Mouse (Mus musculus) splenic B cell, adult 2 months (primary cell): ENCODE results near the gene Lzic.
"Not testable (repeated sequence)": the region's sequence is repeated elsewhere in the genome, so short reads cannot be mapped to it uniquely, and the experiment has no call there.

Experiments used
- DNase-seq: peaks from one replicate; pipeline ENCODE4 v3.0.0-alpha.2; 2011; ENCODE audit warnings: low read depth, low spot score
- H3K27me3 ChIP-seq: 2 replicates; pipeline ENCODE4 v1.6.1; 2012; ENCODE audit warnings: mild to moderate bottlenecking, low read length, moderate library complexity, mixed read lengths; ENCODE audit not compliant: control insufficient read depth, poor library complexity, insufficient read depth, severe bottlenecking
- H3K36me3 ChIP-seq: 2 replicates; pipeline ENCODE4 v1.6.1; 2012; ENCODE audit warnings: mild to moderate bottlenecking, low read length, moderate library complexity, mixed read lengths; ENCODE audit not compliant: control insufficient read depth, poor library complexity, insufficient read depth, severe bottlenecking

Gene Lzic

DNA sequence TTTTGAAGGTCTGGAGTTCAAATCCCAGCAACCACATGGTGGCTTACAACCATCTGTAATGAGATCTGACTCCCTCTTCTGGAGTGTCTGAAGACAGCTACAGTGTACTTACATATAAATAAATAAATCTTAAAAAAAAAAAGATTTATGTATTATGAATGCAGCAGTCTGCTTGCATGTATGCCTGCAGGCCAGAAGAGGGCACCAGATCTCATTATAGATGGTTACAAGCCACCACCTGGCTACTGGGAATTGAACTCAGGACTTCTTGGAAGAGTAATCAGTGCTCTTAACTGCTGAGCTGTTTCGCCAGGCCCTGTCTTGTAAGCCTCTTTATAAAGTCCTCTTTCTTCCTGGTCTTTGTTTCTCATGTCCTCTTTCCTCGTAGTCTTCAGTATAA is 24.6 kb upstream of the Lzic start:
- H3K36me3 ChIP-seq, DNase-seq, H3K27me3 ChIP-seq: not testable (repeated sequence)

DNA sequence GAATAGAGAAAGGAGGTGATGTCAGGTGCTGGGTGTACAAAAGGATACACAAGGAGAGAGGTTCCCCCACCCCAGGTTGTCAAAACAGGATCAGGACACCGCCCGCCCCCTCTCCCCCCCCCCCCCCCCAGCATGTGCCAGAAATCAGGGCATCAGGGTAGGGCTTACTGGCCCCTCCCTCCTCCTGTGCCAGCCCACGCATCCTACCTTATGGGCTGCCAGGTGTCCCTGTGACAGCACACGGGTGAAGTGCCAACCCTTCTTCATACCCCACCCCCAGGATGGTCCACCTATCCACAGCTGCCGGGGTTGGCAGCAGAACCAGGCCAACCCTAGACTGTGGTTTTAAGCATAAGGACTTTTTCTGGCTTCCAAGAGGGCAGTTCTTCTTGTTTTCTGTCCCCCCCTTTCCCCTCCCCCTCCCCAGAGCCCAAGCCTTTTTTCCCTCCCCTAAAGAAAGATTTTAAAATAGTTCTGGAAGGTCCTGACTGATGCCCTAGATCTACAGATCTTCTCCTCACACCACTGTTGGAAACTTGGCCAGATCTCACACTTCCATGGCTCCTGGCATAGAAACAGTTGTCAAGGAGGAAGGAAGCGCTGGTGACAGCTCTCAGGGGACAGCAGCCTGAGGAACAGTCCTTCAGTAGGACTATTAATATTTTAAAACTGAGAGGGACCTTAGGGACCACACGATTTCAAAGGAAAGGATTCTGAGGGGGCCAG is 23.3 kb upstream of the Lzic start:
- no peak for DNase-seq
- no peaks in the 10 kb centered on the region for H3K36me3 ChIP-seq
- no peaks in the 10 kb centered on the region for H3K27me3 ChIP-seq

DNA sequence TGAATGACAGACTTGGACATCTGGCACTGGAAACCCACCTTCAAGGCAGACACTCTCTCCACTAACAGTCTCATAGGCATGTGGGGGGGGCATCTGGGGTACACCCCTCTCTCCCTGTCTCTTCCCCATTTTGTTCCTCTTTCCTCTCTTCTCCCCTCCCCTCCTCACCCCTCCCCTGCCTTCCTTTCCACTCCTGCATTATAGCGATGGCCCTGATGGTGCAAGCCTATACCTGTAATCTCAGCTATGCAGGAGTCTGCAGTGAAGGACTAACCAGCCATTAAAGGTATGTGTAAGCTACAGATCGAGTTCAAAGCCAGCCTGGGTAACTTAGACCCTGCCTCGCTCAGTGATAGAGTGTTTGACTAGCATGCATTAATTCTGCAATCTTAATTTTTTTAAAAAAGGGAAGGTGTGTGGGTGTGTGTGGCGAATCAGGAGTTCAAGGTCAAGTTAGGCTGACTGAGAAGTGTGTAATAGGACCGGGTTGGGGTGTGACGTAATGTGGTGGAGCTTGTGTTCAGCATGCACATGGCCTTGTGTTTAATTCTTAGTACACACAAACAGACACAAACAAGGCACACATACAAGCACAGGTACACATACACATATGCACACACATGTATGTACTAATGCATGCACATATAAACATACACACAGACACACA is 22.6 kb upstream of the Lzic start:
- Histone ChIP-seq H3K36me3 (no peaks in the 10 kb centered on the region), H3K27me3 (no peaks in the 10 kb centered on the region)
- no peak for DNase-seq

DNA sequence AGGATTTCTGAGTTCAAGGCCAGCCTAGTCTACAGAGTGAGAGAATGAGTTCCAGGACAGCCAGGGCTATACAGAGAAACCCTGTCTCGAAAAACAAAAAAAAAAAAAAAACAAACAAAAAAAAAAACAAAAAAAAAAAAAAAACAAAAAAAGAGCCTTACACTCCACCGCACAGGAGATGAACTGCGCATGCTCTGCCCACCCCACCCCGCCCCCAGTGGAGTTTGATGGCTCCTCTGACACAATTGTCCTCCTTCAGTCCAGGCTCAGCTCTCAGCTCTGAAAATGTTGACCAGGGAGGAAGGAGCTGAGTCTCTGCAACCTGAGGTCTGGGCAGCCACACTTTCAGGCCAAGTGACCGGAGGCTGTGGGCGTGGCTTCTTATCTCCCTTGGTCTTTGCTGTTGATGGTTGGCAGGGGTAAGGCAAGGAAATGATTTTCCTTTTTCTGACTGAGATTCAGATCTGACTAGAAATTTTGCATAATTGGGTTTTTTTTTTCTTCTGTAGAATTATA is 21.5 kb upstream of the Lzic start:
- DNase-seq, result no peak
- no peaks in the 10 kb centered on the region for H3K36me3 ChIP-seq
- no peaks in the 10 kb centered on the region for H3K27me3 ChIP-seq

DNA sequence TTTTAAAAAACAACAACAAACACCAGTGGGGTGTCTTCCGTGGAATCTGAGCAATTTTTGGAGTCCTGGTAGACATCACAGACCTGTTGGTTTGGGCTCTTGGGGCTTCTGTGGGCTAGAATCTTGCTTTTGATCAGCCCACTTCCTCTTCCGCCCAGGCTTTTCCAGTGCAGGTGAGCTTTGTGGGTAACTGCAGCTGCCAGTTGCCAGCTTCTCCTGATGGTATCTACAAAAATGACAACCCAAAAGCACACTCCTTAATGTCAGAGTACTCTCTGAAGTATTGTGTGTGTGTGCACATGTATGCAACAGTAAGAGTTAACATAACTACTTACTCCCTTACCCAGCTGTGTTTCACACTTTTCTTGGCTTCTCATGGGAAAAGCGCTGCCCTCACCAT is 15.5 kb upstream of the Lzic start:
- DNase-seq, result peak; percentile 13
- Histone ChIP-seq H3K36me3 (peaks cover 2% of the 10 kb centered on the region; the same call in 1 of the 2 replicates), H3K27me3 (no peaks in the 10 kb centered on the region)

DNA sequence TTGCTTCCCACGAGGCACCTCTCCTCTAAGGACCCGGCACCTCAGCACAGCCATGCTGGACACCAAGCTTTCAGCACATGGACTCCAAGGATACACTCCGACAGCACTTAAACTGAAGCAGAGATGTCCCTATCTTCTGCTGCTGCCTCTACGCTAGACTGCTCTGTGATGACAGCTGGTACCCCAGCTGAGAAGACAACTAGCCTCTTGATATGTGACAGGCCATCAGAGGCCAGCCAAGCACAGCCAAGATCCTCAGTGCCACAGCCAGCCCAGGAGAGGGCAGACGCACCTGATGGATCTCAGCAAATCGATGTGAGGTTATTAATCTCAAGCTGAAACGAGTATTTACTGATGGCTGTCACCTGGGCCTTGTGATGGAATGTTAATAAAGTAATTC is 9.9 kb upstream of the Lzic start:
- no peaks in the 10 kb centered on the region; the same call in 1 of the 2 replicates for H3K36me3 ChIP-seq

DNA sequence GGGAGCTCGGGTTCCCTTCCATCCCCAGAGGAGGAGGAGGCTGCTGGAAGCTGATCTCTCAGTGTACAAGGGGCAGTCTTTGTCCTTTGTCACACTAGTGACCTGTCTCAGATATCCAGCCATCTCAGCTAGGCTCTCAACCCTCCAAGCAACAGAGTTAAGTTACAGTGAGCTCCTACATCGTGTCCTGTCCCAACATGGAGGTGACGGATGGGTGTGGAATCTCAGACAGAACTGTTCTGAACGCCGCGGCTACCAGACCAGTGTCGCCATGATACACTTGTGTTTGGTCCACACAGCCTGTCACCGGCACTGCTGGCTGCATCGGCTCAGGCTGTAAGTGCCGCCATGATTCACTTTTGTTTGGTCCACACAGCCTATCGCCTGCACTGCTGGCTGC is 8.0 kb upstream of the Lzic start, which contains the start of gene Tmem274:
Tmem274 (plus strand) TSS at position 301 of the 400 bp plus-strand sequence.
- no peaks in the 10 kb centered on the region for H3K27me3 ChIP-seq
- DNase-seq, result no peak
- no peaks in the 10 kb centered on the region; the same call in 1 of the 2 replicates for H3K36me3 ChIP-seq

More for the DNA sequence above, 9.9 kb upstream of the Lzic start:
- H3K27me3 ChIP-seq, result no peaks in the 10 kb centered on the region
- no peak for DNase-seq

DNA sequence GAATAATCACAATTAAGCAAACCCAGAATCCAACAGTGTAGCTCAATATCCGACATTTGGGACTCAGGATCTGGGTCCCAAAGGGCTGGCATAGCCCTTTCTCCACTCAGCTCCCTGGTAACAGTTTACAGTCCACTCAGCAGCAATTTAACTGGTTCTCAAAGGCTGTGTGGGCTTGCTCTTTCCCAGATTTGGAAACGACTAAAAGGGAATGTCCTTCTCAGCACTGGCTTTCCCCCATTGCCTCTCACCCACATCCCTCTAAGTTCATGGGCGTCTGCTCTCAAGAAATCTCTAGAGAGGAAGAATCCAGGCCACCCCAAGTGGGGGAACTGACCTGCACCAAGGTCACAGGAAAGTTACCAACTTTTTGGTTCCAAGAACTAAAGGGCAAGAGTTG is 463 bp upstream of the Lzic start:
- H3K36me3 ChIP-seq, result peaks cover 6% of the 10 kb centered on the region
- no peak for DNase-seq
- H3K27me3 ChIP-seq, result no peaks in the 10 kb centered on the region

DNA sequence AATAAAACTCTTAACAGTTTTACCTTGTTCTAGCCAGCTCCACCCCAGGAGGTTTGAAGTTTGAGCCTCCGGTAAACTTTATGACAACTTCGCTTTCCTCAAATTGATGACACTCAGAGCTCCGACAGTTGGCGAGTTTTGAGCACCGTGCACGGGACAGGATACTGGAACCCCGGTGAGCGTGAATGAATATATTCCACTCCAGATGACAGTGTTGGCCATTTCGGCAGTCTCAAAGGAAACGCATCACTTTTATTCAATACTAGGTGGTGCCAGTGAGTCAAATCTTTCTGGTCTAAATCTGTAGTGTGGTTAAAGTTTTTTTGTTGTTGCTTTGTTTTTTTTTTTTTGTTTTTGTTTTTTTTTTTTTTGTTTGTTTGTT is 787 bp downstream of the Lzic start:
- DNase-seq, result peak; percentile 61
- H3K27me3 ChIP-seq, result no peaks in the 10 kb centered on the region
- H3K36me3 ChIP-seq, result peaks cover 11% of the 10 kb centered on the region

DNA sequence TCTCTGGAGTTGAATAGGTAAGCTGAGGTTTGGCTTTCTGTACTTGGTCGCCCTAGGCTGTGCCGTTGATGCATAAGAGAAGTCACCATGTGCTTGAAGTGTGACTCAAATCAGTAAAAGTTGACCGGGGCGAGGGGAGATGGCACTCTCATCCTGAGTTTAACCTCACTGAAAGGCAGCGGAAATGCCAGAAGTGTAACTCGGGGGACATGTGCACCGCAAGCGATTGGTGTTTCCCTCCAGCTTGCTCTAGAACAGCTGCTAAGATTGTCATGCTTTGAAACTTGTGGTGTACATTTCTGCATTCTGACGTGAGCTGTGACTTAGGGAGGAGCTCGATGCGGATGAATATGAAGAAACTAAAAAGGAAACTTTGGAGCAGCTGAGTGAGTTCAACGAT is 2.7 kb downstream of the Lzic start:
- DNase-seq, result no peak
- Histone ChIP-seq H3K36me3 (peaks cover 14% of the 10 kb centered on the region), H3K27me3 (no peaks in the 10 kb centered on the region)

DNA sequence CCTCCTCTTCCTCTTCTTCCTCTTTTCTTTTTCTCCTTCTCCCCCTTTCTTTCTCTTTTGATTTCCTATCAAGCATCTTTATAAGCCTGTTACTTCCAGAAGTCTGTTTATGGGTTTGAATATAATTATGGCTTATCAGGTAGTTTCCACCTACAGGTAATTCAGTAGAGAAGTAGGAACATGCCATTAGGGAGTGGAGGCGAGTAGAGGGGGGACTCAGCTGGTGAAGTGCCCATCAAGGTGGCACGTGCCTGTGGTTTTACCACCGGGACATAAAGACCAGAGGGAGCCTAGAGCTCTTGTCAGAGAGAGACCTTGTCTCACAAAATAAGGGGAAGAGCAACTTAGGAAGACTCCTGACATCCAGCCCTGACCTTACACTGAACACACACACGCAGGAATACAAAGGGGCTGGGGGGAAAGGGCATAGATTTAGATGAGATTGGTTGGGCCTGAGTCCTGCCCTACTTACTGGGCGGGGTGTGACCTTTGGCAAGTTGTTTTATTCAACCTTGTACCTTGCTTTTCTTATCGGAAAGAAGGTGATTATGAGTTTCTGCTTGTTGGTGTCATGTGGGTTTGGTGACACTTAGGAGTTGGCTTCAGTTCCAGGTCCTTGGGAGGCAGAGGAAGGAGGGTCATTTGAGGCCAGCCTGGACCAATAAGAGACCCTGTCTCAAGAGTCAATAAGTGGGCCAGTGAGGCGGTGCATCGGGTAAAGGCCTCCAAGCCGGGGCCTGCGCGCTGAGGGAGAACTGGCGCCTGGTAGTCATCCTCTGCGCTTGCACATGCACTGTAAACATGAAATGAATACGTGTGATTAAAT is 4.6 kb downstream of the Lzic start:
- H3K27me3 ChIP-seq, result no peaks in the 10 kb centered on the region
- no peak for DNase-seq
- peaks cover 20% of the 10 kb centered on the region for H3K36me3 ChIP-seq

DNA sequence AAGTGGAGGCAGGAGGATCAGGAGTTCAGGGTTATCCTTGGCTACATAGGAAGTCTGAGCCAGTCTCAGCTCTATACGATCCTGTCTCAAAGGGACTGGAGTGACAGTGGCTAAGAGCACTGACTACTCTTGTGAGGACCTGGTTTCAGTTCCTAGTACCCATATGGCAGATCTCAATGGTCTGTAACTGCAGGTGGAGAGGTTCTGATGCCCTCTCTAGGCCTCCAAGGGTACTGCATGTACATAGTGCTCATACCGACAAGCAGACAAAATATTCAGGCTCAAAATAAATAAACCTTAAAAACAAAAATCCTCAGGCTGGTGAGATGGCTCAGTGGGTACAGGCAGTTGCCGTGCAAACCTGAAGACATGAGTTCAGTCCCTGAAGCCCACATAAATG is 6.1 kb downstream of the Lzic start:
- Histone ChIP-seq H3K27me3 (no peaks in the 10 kb centered on the region), H3K36me3 (peaks cover 20% of the 10 kb centered on the region)
- DNase-seq, result peak; percentile 48

DNA sequence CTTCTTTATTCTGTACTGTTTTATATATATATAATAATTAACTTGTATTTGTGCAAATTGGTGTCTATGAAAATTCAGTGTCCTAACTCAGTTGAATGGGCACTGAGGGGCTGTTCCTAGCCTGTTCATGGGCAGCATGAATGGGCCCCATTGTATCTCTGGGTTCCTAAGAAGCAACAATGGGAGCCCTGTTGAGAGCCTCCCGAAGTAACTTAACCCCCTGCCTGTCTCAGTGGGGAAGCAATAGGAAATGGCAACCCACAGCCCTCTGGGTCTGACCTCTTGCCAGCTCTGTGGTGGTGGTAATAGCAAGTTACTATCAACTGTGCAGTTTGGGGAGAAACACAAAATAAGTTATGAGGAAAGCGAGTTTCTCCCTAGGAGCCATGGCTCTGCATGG is 11.6 kb downstream of the Lzic start:
- H3K27me3 ChIP-seq, result no peaks in the 10 kb centered on the region
- no peak for DNase-seq

DNA sequence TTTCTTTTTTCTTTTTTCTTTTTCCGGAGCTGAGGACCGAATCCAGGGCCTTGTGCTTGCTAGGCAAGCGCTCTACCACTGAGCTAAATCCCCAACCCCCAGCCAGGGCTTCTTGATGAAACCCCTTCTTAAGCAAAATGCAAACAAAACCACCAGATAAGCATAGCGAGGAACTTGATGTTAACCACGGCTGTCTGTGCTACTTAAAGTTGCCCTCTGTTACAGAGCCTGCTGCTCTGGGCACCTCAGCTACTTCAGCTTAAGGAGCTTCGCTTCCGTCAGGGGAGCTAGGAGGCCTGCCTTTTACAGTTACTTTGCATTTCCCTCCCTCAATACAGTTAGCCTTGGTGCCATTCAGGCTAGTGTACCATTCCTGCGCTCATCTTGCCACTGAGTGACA is 13.9 kb downstream of the Lzic start:
- DNase-seq, result no peak
- H3K36me3 ChIP-seq, result peaks cover 13% of the 10 kb centered on the region
- no peaks in the 10 kb centered on the region for H3K27me3 ChIP-seq

More for the DNA sequence above, 11.6 kb downstream of the Lzic start:
- peaks cover 13% of the 10 kb centered on the region for H3K36me3 ChIP-seq

DNA sequence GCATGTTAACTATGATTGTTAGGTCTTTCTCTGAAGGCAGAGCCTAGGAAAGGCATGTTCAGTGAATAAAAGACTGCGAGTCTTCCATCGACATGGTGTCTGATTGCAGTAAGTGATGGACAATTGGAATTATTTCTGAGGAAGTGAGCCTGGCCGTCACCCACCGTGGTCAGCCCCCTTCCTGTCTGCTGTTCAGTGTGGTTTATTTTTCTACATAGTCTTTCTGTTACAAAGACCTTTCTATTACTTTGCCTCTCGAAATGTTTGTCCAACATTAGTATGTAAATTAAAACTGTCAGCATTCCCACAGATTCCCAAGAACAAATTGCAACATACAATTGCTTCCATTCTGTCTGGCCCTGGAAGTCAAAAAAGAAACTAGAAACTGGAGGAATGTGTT is 14.8 kb downstream of the Lzic start:
- no peak for DNase-seq
- H3K27me3 ChIP-seq, result no peaks in the 10 kb centered on the region
- peaks cover 9% of the 10 kb centered on the region for H3K36me3 ChIP-seq
